Mouse (Mus musculus) midbrain, embryonic 11.5 days (tissue): ENCODE measurements around the gene Duox2. TPM values are rescaled to one million over a fixed set of nuclear protein-coding genes. Genes with fewer than 3 reads are reported as not detected.
A peak's percentile ranks its signal among the peaks of the same experiment; 100 is the strongest.

Experiments used
- ATAC-seq: fragments of 200-750 bp; cut with Nextera tagmentation; 2 replicates; pipeline ENCODE4 v1.8.0; 2017; ENCODE audit warnings: moderate TSS enrichment, moderate library complexity; ENCODE audit not compliant: low FRiP score
- DNase-seq: peaks from one replicate; pipeline ENCODE4 v3.0.0; 2015; ENCODE audit warnings: low spot score; ENCODE audit errors: missing footprints
- H3K27ac ChIP-seq: fragments of 300-500 bp; sonication (generic); 2 replicates; pipeline ENCODE4 v1.5.1; 2014; ENCODE audit warnings: low read depth, low read length
- H3K27me3 ChIP-seq: fragments of 300-500 bp; sonication (generic); 2 replicates; pipeline ENCODE4 v1.6.1; 2014; ENCODE audit warnings: mild to moderate bottlenecking, low read length, moderate library complexity, mixed read lengths; ENCODE audit not compliant: control insufficient read depth, insufficient read depth
- H3K36me3 ChIP-seq: fragments of 300-500 bp; sonication (generic); 2 replicates; pipeline ENCODE4 v1.6.1; 2014; ENCODE audit warnings: mild to moderate bottlenecking, low read length, moderate library complexity, mixed read lengths; ENCODE audit not compliant: control insufficient read depth, insufficient read depth
- H3K4me1 ChIP-seq: fragments of 300-500 bp; sonication (generic); 2 replicates; pipeline ENCODE4 v1.6.1; 2014; ENCODE audit warnings: low read length; ENCODE audit not compliant: control insufficient read depth, insufficient read depth
- H3K4me2 ChIP-seq: fragments of 300-500 bp; sonication (generic); 2 replicates; pipeline ENCODE4 v1.6.1; 2014; ENCODE audit warnings: mild to moderate bottlenecking, moderate library complexity
- H3K4me3 ChIP-seq: fragments of 300-500 bp; sonication (generic); 2 replicates; pipeline ENCODE4 v1.5.1; 2014; ENCODE audit warnings: low read depth, low read length
- H3K9ac ChIP-seq: fragments of 300-500 bp; sonication (generic); 2 replicates; pipeline ENCODE4 v1.6.1; 2014; ENCODE audit warnings: low read length
- H3K9me3 ChIP-seq: fragments of 300-500 bp; sonication (generic); 2 replicates; pipeline ENCODE4 v1.6.1; 2016; ENCODE audit warnings: low read length; ENCODE audit not compliant: control insufficient read depth
- WGBS: fragments of 180-500 bp; shearing (Covaris S2); extraction: QIAGEN DNeasy Blood & Tissue Kit; methylation state at CpG from one replicate; pipeline ENCODE4 v1.1.7; 2014; 5-methylcytosine and 5-hydroxymethylcytosine counted together
- polyA plus RNA-seq: library from polyadenylated mRNA; unstranded; fragments of >200 nt; fragmentation: Nextera tagmentation; extraction: Ambion mirVana; gene quantifications from 2 replicates; pipeline ENCODE4 v1.2.1, GENCODE M21; 2014

Gene Duox2
- polyA plus RNA-seq, 1 experiment from 2014 or later, result 0.03 TPM

DNA sequence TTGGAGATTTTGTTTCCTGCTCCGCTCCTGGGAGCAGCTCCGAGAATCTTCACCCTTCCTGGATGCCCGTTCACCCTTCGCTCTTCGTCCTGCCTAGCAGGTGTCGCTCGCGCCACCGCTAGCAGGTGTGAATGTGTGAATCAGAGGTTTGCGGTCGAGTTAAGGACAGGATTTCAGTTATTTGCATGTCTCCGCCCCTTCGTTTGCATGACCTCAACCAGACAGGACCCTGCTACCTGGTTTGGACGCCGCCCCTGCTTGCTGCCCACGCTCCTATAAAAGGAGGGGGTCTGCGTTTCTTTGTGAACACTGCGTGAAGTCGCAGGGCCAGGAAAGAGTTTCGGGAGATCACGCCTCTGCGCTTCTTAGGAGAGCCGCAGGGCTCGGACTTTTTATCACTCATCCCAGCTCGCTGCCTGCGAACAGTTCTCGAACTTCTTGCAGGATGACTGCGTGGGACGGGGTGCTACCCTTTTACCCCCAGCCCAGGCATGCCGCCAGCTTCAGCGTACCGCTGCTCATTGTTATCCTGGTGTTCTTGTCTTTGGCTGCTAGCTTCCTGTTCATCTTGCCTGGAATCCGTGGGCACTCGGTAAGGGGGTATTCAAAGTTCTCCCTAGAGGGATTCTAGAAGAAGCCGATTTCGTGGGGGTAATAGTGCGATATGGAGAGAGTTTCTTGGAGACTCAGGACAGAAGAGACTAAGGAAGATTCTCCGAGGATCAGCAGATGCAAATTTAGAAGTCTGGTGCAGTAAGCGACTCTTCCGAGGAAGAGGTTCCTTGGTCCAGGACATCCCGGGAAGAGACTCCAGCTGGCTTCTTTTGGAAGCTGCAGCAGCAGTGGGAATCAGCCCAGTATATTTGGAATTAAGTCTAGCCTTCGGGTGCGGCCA lies 594 bp upstream of the Duox2 start, which contains the start of gene Duoxa2:
Duoxa2 (plus strand) TSS at position 305 of the 895 bp plus-strand sequence.
- Histone ChIP-seq H3K27me3 (peaks cover 86% of the 10 kb centered on the region), H3K4me1 (peaks cover 21% of the 10 kb centered on the region), H3K4me2 (peak within 1 kb of the TSS; percentile 31), H3K9ac (no peak within 1 kb of the TSS), H3K36me3 (no peaks in the 10 kb centered on the region), H3K9me3 (no peaks in the 10 kb centered on the region), H3K4me3 (peak within 1 kb of the TSS; percentile 21), H3K27ac (no peak within 1 kb of the TSS)
- DNase-seq (peak; percentile 96), ATAC-seq (no peak)
- under 1% methylated on average over 43 of the region's 43 CpGs for WGBS

DNA sequence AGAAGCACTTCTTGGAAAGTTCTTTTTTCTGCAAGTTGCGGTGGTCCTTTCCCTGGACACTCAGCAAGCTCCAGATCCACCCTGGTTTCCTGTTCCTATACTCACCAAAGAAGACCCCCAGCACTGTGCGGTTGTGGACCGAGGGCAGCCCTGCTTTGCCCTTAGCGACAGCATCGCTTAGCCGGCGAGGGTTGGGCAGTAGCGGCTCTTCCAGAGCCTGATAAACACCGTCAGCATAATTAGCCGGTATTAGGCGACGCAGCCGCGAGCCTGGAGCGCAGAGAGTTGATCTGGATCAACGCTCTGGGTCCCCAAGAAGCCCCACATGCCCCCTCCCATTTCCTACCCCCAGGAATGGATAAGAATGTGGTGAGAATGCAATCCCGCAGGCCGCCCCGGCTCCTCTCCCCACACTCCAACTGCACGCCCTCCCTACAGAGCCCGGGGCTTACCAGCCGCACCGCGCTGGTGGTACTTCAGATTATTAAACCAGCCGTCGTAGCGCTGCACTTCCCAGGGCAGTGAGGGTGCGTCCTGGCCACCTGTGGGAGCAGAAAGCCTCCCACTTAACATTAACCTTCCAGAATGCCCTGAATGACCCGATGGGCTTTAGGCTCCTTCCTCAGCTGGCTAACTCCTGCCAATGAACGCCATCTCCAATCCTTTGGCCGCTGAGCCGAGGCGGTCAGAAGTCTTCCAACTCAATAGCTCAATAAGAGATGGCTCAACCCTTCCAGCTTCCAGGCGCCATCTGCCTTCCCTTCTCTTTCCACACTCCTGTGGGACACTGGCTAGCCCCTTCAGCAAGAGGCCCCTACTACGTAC lies 766 bp downstream of the Duox2 start:
- H3K4me1 ChIP-seq, result peaks cover 21% of the 10 kb centered on the region
- no peaks in the 10 kb centered on the region for H3K9me3 ChIP-seq
- peaks cover 82% of the 10 kb centered on the region for H3K27me3 ChIP-seq
- H3K9ac ChIP-seq, result no peak overlapping the region
- ATAC-seq (peak; percentile 28; the same call in 1 of the 2 replicates), DNase-seq (peak; percentile 95)
- peak overlapping the region; percentile 31 for H3K4me2 ChIP-seq
- no peak overlapping the region for H3K27ac ChIP-seq
- peak overlapping the region; percentile 13 for H3K4me3 ChIP-seq
- 1% methylated on average over 35 of the region's 35 CpGs for WGBS
- H3K36me3 ChIP-seq, result no peaks in the 10 kb centered on the region

DNA sequence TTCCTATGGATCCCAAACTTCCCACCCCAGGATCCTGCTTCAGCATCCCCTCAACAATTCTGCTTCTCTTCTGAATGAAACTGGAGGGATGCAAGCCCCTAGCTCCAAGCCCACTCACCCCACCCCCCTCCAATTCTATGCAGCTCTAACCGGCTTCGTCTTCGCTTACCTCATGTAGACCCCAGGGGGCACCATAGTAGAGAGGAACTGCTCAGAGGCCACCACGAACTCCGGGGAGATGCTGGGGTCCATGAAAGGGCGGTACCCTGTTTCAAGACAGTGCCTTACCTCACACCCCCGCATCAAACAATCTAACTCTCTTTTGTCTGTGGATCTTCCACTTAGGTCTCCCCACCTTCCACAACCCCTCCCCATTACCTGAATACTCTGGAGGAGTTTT lies 3.3 kb downstream of the Duox2 start:
- Histone ChIP-seq H3K4me1 (peaks cover 18% of the 10 kb centered on the region), H3K4me3 (no peak overlapping the region), H3K9me3 (no peaks in the 10 kb centered on the region), H3K9ac (no peak overlapping the region), H3K27ac (no peak overlapping the region), H3K36me3 (no peaks in the 10 kb centered on the region), H3K4me2 (no peak overlapping the region), H3K27me3 (peaks cover 56% of the 10 kb centered on the region)
- ATAC-seq (no peak), DNase-seq (peak; percentile 86)
- 2% methylated on average over 7 of the region's 7 CpGs for WGBS

DNA sequence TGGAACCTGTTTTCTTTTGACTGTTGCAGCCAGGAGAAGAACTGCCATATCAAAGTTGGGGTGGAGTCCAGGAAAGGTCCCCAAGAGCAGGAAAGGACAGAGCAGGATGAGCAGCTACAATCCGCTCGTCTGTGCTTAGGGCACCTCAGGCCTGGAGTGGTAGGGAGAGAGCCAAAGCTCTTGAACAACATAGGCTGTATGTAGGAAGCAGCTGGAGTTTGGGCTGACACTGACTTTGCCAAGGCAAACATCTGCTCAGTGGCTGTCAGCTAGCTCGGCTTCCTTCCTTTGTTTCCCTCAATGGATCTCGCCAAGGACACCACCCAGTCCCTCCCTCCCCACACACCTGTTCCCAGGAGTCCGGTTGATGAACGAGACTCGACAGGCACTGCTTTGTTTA lies 12.1 kb downstream of the Duox2 start:
- ATAC-seq (no peak), DNase-seq (no peak)
- Histone ChIP-seq H3K9me3 (no peaks in the 10 kb centered on the region), H3K4me2 (no peak overlapping the region), H3K9ac (no peak overlapping the region), H3K4me3 (no peak overlapping the region), H3K27ac (no peak overlapping the region), H3K36me3 (no peaks in the 10 kb centered on the region), H3K4me1 (no peaks in the 10 kb centered on the region), H3K27me3 (no peaks in the 10 kb centered on the region)
- 74% methylated on average over 7 of the region's 7 CpGs for whole genome bisulfite sequencing

DNA sequence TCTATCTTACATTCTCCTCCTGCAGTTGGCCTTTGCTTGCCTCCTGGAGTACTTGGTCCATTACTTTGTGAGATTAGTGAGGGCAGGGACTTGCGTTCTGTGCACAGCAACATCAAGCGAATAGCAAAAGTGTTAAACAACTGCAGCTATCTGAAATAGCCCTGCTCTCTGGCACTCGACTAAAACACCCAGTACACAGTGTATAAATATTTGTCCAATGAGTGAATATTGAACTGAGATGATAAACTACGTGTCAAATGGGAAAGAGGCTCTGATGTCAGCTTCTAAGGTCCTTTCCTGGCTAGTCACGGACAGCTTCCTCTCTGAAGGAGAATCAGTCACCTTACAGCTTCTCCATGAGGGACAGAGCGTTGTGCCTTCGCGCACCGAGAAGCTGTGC lies 14.2 kb downstream of the Duox2 start:
- H3K4me2 ChIP-seq, result no peak overlapping the region
- H3K27me3 ChIP-seq, result no peaks in the 10 kb centered on the region
- H3K9ac ChIP-seq, result no peak overlapping the region
- H3K36me3 ChIP-seq, result no peaks in the 10 kb centered on the region
- no peak overlapping the region for H3K27ac ChIP-seq
- ATAC-seq (no peak), DNase-seq (peak; percentile 6)
- no peaks in the 10 kb centered on the region for H3K9me3 ChIP-seq
- 91% methylated on average over 9 of the region's 9 CpGs for WGBS
- no peaks in the 10 kb centered on the region for H3K4me1 ChIP-seq
- H3K4me3 ChIP-seq, result no peak overlapping the region

DNA sequence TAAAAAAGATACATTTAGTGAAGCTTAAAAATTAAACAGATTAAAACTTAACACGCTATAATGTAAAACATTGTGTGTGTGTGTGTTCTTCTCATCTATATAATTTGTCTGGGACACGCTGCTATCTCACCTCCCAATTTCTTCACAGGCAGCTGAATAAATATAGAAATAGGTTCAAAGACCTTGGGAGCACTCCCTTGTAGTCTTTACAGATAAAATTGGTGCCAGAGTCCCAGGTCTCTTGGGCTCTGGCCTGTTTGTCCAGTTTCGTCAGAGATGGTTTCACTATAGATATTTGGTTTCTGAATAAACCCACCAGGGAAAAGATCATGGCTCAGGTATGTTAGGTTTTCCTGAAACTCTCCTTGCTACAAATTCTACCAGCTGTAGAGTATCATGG lies 19.5 kb downstream of the Duox2 start:
- no peaks in the 10 kb centered on the region for H3K9me3 ChIP-seq
- 0 out of 2 replicates have a peak, but pooled peaks cover 3% of the 10 kb centered on the region for H3K4me1 ChIP-seq
- 83% methylated on average over 3 of the region's 3 CpGs for WGBS
- H3K9ac ChIP-seq, result no peak overlapping the region
- no peak overlapping the region for H3K27ac ChIP-seq
- ATAC-seq (no peak), DNase-seq (no peak)
- H3K36me3 ChIP-seq, result no peaks in the 10 kb centered on the region
- no peaks in the 10 kb centered on the region for H3K27me3 ChIP-seq
- no peak overlapping the region for H3K4me2 ChIP-seq
- H3K4me3 ChIP-seq, result no peak overlapping the region

DNA sequence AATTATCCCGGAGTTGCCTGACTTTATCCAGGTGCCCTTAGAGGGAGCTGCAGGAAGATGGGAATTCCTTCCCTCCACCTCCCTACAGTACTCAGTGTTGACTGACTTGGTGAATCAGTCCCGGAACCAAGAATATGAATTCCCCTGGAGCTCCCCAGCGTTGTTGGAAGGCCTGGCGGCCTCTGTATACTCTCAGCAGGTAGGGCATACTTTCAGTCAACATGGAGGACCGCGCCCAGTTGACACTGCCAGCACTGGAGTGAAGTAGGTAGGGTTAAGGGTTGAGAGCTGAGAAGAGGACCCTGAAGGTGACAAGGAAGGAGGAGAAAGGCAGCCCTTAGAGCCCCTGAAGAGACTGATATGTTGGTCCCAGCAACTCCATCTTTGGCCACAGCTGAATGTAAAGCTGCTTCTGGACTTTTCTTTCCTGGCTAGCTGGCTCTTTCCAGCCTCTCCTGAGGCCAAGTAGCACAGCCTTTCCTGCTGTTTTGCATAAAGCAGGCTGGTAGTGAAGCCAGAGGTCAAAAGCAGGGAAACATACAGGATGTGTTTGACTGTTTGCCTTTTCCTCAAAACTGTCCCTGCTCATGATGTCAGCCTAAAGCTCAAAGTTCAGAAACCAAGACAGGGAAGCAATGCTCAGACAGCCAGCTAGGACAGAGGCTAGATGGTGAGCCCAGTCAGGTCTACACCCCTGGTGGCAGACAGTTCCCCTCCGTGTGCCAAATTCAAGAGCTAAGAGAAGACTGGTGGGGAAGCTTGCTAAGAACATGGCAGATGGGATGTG lies 31.6 kb downstream of the Duox2 start:
- Histone ChIP-seq H3K4me2 (no peak overlapping the region), H3K27me3 (no peaks in the 10 kb centered on the region), H3K4me3 (no peak overlapping the region), H3K9me3 (no peaks in the 10 kb centered on the region), H3K27ac (no peak overlapping the region), H3K9ac (no peak overlapping the region), H3K4me1 (peaks cover 7% of the 10 kb centered on the region), H3K36me3 (no peaks in the 10 kb centered on the region)
- ATAC-seq, result no peak
- WGBS, result 87% methylated on average over 7 of the region's 7 CpGs
- DNase-seq, result no peak

DNA sequence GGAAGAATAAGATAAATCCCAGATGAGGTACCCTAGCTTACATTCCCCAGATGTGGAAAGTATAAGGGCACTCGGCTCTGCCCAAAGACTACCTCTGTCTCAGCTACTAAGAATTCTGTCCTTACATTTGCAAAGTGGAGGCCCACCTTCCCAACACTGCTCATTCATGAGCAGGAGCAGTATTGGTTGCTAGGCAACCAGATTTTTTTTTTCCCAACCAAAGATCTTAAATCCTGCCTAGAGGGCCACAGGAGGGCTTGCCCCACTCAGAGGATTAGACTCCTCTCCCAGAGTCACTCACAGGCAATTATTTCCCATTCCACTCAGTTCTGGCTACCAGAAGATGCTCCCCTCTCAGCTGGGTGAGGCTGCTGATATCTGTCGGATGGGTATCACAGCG lies 33.6 kb downstream of the Duox2 start:
- Histone ChIP-seq H3K4me2 (no peak overlapping the region), H3K27ac (no peak overlapping the region), H3K4me3 (no peak overlapping the region), H3K9me3 (no peaks in the 10 kb centered on the region), H3K4me1 (peaks cover 7% of the 10 kb centered on the region), H3K9ac (no peak overlapping the region), H3K36me3 (no peaks in the 10 kb centered on the region), H3K27me3 (no peaks in the 10 kb centered on the region)
- WGBS, result 34% methylated on average over 3 of the region's 3 CpGs
- DNase-seq, result peak; percentile 96
- peak; percentile 85 for ATAC-seq
